Mouse (Mus musculus) left cerebral cortex, postnatal 4 days (tissue): ENCODE measurements around the gene Lingo3. TPM values are rescaled to one million over a fixed set of nuclear protein-coding genes. Genes with fewer than 3 reads are reported as not detected.

Experiments used
- DNase-seq: peaks from one replicate; pipeline ENCODE4 v3.0.0-alpha.2; 2022
- intact Hi-C: fragments of 180-260 bp; cut with DNase I; formaldehyde crosslinking; loops from one replicate; pipeline ENCODE4 v1.15.1; 2025
- microRNA-seq: library from miRNA; unstranded; fragments of <30 nt; microRNA quantifications from one replicate; pipeline ENCODE4 v1.2.0, GENCODE M21; 2022
- total RNA-seq, 2 experiments: library from RNA; stranded (reverse); gene quantifications; 2 replicates each; pipeline ENCODE4 v1.2.3; 2021

The Lingo3 gene
- total RNA-seq, 2 experiments from 2014 or later: 21.4 to 24.6 TPM

GRCm38 (mm10) chr10:80784302-80784701 lies 59.5 kb downstream of the Lingo3 start:
- no peak for DNase-seq
- intact Hi-C loops: no loop called here

Small RNAs within 50 kb of the gene (microRNA-seq; reads per million reads assigned to microRNA genes)
- 11.1 reads per million, percentile 27 among the genes with 10 or more reads in this experiment for gene Mir1982

Other genes with a start within 250 kb of the Lingo3 start
- 10 to 100 TPM; 30.9 to 34.5 TPM for gene Scamp4, start 241.2 kb downstream of the Lingo3 start, total RNA-seq
- gene Adat3, start 241.2 kb downstream of the Lingo3 start, total RNA-seq: 1 to 10 TPM; 2.9 to 3.6 TPM
- 1 to 10 TPM; 3.7 to 4.8 TPM for gene Gm49322, start 238.0 kb downstream of the Lingo3 start, total RNA-seq
- gene Csnk1g2, start 221.2 kb downstream of the Lingo3 start, total RNA-seq: 100 to 1,000 TPM; 130 to 138 TPM
- gene Btbd2, start 187.0 kb downstream of the Lingo3 start, total RNA-seq: 10 to 100 TPM; 80.9 to 83.2 TPM
- gene Mknk2, start 165.9 kb downstream of the Lingo3 start, total RNA-seq: 10 to 100 TPM; 61.6 to 67.1 TPM
- 10 to 100 TPM; 52.0 to 52.1 TPM for gene Mob3a, start 142.1 kb downstream of the Lingo3 start, total RNA-seq
- gene Izumo4, start 141.9 kb downstream of the Lingo3 start, total RNA-seq: 10 to 100 TPM; 46.3 to 53.6 TPM
- 100 to 1,000 TPM; 142 to 145 TPM for gene Ap3d1, start 101.8 kb downstream of the Lingo3 start, total RNA-seq
- 10 to 100 TPM; 62.1 TPM for gene Dot1l, start 88.8 kb downstream of the Lingo3 start, total RNA-seq
- gene Sf3a2, start 45.8 kb downstream of the Lingo3 start, total RNA-seq: 10 to 100 TPM; 58.0 to 58.2 TPM
- gene Plekhj1, start 45.4 kb downstream of the Lingo3 start, total RNA-seq: 10 to 100 TPM; 73.2 to 86.2 TPM
- 1 to 10 TPM; 1.9 to 2.2 TPM for gene Amh, start 38.8 kb downstream of the Lingo3 start, total RNA-seq
- under 1 TPM; 0.54 to 0.64 TPM for gene Jsrp1, start 30.5 kb downstream of the Lingo3 start, total RNA-seq
- 100 to 1,000 TPM; 393 to 396 TPM for gene Oaz1, start 17.4 kb downstream of the Lingo3 start, total RNA-seq
- 10 to 100 TPM; 62.0 to 67.4 TPM for gene Lsm7, start 11.2 kb upstream of the Lingo3 start, total RNA-seq
- 10 to 100 TPM; 77.4 to 86.2 TPM for gene Sppl2b, start 11.2 kb upstream of the Lingo3 start, total RNA-seq
- under 1 TPM; 0.12 to 0.42 TPM for gene Tmprss9, start 27.8 kb upstream of the Lingo3 start, total RNA-seq
- 100 to 1,000 TPM; 147 TPM for gene Timm13, start 56.9 kb upstream of the Lingo3 start, total RNA-seq
- gene Lmnb2, start 74.2 kb upstream of the Lingo3 start, total RNA-seq: 10 to 100 TPM; 28.5 to 35.7 TPM
- 1 to 10 TPM; 5.3 to 6.2 TPM for gene Gadd45b, start 86.0 kb upstream of the Lingo3 start, total RNA-seq
- 100 to 1,000 TPM in 1 of 2 experiments, 10 to 100 TPM in 1; 96.7 to 106 TPM for gene Gng7, start 170.9 kb upstream of the Lingo3 start, total RNA-seq
- gene Diras1, start 181.6 kb upstream of the Lingo3 start, total RNA-seq: 100 to 1,000 TPM; 104 to 111 TPM
- 10 to 100 TPM; 57.8 to 59.8 TPM for gene Slc39a3, start 193.4 kb upstream of the Lingo3 start, total RNA-seq
- 100 to 1,000 TPM; 193 to 199 TPM for gene Sgta, start 216.1 kb upstream of the Lingo3 start, total RNA-seq
- gene Thop1, start 226.0 kb upstream of the Lingo3 start, total RNA-seq: 10 to 100 TPM; 53.6 to 56.5 TPM